Mouse (Mus musculus): ENCODE measurements around the gene Tgfb1. TPM values are rescaled to one million over a fixed set of nuclear protein-coding genes. Genes with fewer than 3 reads are reported as not detected.
A peak's percentile ranks its signal among the peaks of the same experiment; 100 is the strongest.

The Tgfb1 gene
- polyA plus RNA-seq, 1 experiment: 16.2 TPM

- DNase-seq (ENCODE audit: low spot score): no peak
These were observed 11.4 kb upstream of the Tgfb1 start for GRCm38 (mm10) chr7:25675405-25675804.

GRCm38 (mm10) chr7:25676085-25676781 lies 10.6 kb upstream of the Tgfb1 start:
- DNase-seq (ENCODE audit: low spot score): peak; percentile 52

- no peak for DNase-seq (ENCODE audit: low spot score)
These were observed 9.8 kb upstream of the Tgfb1 start for GRCm38 (mm10) chr7:25677013-25677412.

- no peak for DNase-seq (ENCODE audit: low spot score)
These were observed 6.8 kb upstream of the Tgfb1 start for GRCm38 (mm10) chr7:25679971-25680370.

- peak; percentile 92 for DNase-seq (ENCODE audit: low spot score)
These were observed 6.1 kb upstream of the Tgfb1 start, which contains the start of gene B9d2 for GRCm38 (mm10) chr7:25680514-25681258. TSS of gene B9d2 (plus strand) at chr7:25680780.

GRCm38 (mm10) chr7:25681341-25682231 lies 5.2 kb upstream of the Tgfb1 start:
- no peak for DNase-seq (ENCODE audit: low spot score)

GRCm38 (mm10) chr7:25683474-25684180 lies 3.2 kb upstream of the Tgfb1 start:
- DNase-seq (ENCODE audit: low spot score): no peak

GRCm38 (mm10) chr7:25684659-25685058 lies 2.1 kb upstream of the Tgfb1 start:
- DNase-seq (ENCODE audit: low spot score): no peak

GRCm38 (mm10) chr7:25685926-25686470 lies 804 bp upstream of the Tgfb1 start:
- no peak for DNase-seq (ENCODE audit: low spot score)

GRCm38 (mm10) chr7:25687811-25688401 lies 1.1 kb downstream of the Tgfb1 start:
- DNase-seq (ENCODE audit: low spot score): no peak

- DNase-seq (ENCODE audit: low spot score): peak; percentile 75
These were observed 2.2 kb downstream of the Tgfb1 start for GRCm38 (mm10) chr7:25688810-25689586.

GRCm38 (mm10) chr7:25689603-25690021 lies 2.8 kb downstream of the Tgfb1 start:
- no peak for DNase-seq (ENCODE audit: low spot score)

GRCm38 (mm10) chr7:25690051-25690450 lies 3.2 kb downstream of the Tgfb1 start:
- no peak for DNase-seq (ENCODE audit: low spot score)

- no peak for DNase-seq (ENCODE audit: low spot score)
These were observed 7.3 kb downstream of the Tgfb1 start for GRCm38 (mm10) chr7:25694104-25694503.

GRCm38 (mm10) chr7:25699851-25700250 lies 13.0 kb downstream of the Tgfb1 start:
- no peak for DNase-seq (ENCODE audit: low spot score)

GRCm38 (mm10) chr7:25700732-25701131 lies 13.9 kb downstream of the Tgfb1 start:
- DNase-seq (ENCODE audit: low spot score): no peak

- DNase-seq (ENCODE audit: low spot score): no peak
These were observed 15.5 kb downstream of the Tgfb1 start for GRCm38 (mm10) chr7:25702350-25702749.

- no peak for DNase-seq (ENCODE audit: low spot score)
These were observed 17.1 kb downstream of the Tgfb1 start for GRCm38 (mm10) chr7:25703793-25704494.

GRCm38 (mm10) chr7:25704716-25705364 lies 18.0 kb downstream of the Tgfb1 start:
- DNase-seq (ENCODE audit: low spot score): no peak
